Mouse (Mus musculus) embryonic facial prominence, embryonic 15.5 days (tissue): ENCODE measurements around the gene Cog2. TPM values are rescaled to one million over a fixed set of nuclear protein-coding genes. Genes with fewer than 3 reads are reported as not detected.

Experiments used
- ATAC-seq: fragments of 200-750 bp; cut with Nextera tagmentation; 2 replicates; pipeline ENCODE4 v1.8.0; 2017; ENCODE audit warnings: low read depth, moderate TSS enrichment; ENCODE audit not compliant: insufficient number of reproducible peaks, low FRiP score, low TSS enrichment
- H3K27ac ChIP-seq: fragments of 300-500 bp; sonication (generic); replicated peaks from 2 replicates; pipeline ENCODE4 v1.5.1; 2015; ENCODE audit warnings: mild to moderate bottlenecking, inconsistent platforms
- H3K27me3 ChIP-seq: fragments of 300-500 bp; sonication (generic); 2 replicates; pipeline ENCODE4 v1.6.1; 2015; ENCODE audit warnings: inconsistent platforms
- H3K36me3 ChIP-seq: fragments of 300-500 bp; sonication (generic); 2 replicates; pipeline ENCODE4 v1.6.1; 2015; ENCODE audit warnings: mild to moderate bottlenecking, inconsistent platforms
- H3K4me1 ChIP-seq: fragments of 300-500 bp; sonication (generic); 2 replicates; pipeline ENCODE4 v1.6.1; 2015; ENCODE audit warnings: inconsistent platforms
- H3K4me2 ChIP-seq: fragments of 300-500 bp; sonication (generic); replicated peaks from 2 replicates; pipeline ENCODE4 v1.6.1; 2015; ENCODE audit warnings: mild to moderate bottlenecking, inconsistent platforms
- H3K4me3 ChIP-seq: fragments of 300-500 bp; sonication (generic); replicated peaks from 2 replicates; pipeline ENCODE4 v1.5.1; 2015; ENCODE audit warnings: mild to moderate bottlenecking, inconsistent platforms
- H3K9ac ChIP-seq: fragments of 300-500 bp; sonication (generic); 2 replicates; pipeline ENCODE4 v1.6.1; 2015; ENCODE audit warnings: inconsistent platforms
- H3K9me3 ChIP-seq: fragments of 300-500 bp; sonication (generic); replicated peaks from 2 replicates; pipeline ENCODE4 v1.6.1; 2016; ENCODE audit warnings: inconsistent platforms
- WGBS: fragments of 180-500 bp; shearing (Covaris S2); methylation state at CpG from one replicate; pipeline ENCODE4 v1.1.7; 2015; 5-methylcytosine and 5-hydroxymethylcytosine counted together
- polyA plus RNA-seq: library from polyadenylated mRNA; unstranded; fragments of >200 nt; fragmentation: Nextera tagmentation; extraction: Ambion mirVana; gene quantifications from 2 replicates; pipeline ENCODE4 v1.2.1, GENCODE M21; 2015

Cog2 gene
- polyA plus RNA-seq, 1 experiment from 2014 or later: 40.5 TPM

DNA sequence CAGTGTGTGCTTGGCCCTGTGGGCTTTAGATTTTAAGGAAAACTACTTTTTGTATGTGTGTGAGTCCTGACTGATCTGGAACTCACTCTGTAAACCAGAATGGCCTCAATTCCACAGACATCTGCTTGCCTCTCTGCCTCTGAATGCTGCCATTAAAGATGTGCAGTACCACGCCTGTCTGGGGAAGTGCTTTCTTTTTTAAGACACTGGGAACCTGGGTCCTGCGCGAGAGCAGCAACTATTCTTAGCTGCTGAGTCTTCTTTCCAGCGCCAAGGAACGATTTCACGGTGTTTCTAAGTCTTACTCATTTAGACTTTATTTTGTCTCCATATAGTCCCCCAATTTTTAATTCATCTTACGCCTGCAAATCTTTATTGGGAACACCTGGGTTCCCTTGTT lies 26.2 kb downstream of the Cog2 start:
- Histone ChIP-seq H3K27ac (no peak overlapping the region), H3K4me2 (no peak overlapping the region), H3K9me3 (no peaks in the 10 kb centered on the region), H3K36me3 (peaks cover 97% of the 10 kb centered on the region), H3K4me1 (no peaks in the 10 kb centered on the region), H3K4me3 (no peak overlapping the region), H3K27me3 (no peaks in the 10 kb centered on the region), H3K9ac (no peak overlapping the region)
- ATAC-seq: no peak
- WGBS: 83% methylated on average over 7 of the region's 7 CpGs

DNA sequence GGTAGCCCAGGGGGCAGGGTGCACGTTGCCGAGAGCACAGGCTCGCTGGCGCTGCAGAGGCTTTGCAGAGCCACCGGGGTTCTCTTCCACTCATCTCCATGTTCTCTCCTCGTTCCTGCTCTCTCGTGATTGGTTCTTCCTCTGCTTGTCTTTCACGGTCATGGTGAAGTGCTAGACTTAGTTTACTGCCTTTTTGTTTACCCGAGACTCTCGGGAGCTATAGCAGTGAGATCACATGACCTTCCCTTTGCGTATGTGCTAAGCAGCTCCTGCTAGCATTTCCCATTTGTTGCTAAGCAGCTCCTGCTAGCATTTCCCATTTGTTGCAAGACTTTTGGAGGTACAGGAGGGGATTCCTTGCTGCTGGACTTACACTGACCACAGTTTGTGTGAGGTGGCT lies 26.7 kb downstream of the Cog2 start:
- WGBS: 77% methylated on average over 11 of the region's 11 CpGs
- Histone ChIP-seq H3K4me1 (no peaks in the 10 kb centered on the region), H3K27me3 (no peaks in the 10 kb centered on the region), H3K27ac (no peak overlapping the region), H3K9me3 (no peaks in the 10 kb centered on the region), H3K36me3 (peaks cover 97% of the 10 kb centered on the region), H3K4me3 (no peak overlapping the region), H3K4me2 (no peak overlapping the region), H3K9ac (no peak overlapping the region)
- ATAC-seq: no peak

DNA sequence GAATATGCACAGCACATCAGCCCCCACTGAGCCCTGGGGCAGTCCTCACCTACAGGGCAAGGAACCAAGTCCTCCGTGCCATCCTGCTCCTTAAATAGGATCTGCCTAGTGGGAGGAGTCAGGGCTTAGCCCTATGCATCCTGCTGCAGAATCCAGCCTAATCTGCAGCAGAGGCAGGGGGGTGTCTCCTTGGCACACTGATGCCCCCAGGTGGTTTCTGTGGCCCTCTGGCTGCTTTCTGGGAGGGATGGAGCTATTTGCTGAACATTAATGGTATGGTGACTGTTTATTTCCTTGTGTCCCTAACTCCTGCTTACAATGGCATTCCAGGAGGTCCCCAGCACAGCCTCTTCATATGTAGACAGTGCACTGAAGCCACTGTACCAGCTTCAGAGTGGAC lies 27.6 kb downstream of the Cog2 start:
- 60% methylated on average over 1 of the region's 1 CpGs for WGBS
- no peak overlapping the region for H3K27ac ChIP-seq

DNA sequence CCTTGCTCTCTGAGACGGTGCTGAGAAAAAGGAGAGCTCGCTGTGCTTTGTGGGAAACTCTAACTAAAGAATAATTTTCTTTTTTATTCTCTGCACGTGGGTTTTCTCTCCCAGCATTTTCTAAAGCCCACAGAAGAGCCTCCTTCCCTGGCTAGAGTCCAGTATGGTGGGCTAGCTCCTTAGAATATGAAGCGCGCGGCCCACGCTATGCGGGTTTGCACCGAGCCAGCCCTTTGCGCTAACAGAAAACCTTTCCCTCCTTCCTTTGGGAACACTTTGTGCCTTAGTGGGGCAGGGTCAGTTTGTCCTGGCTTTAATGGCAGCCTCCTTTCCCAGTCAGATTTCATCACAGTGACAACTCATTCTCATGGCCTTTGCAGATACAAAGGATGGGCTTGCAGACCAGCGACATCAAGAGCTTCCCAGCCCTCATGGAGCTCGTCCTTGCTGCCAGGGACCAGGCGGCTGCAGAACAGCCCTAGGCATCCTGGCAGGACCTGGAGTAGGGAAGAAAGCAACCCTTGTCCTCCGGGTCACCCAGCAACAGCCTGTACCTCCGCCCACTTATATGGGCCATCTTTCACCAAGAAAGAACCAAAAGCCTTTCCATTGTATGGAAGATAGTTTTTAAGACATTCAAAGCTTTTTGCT lies 30.6 kb downstream of the Cog2 start:
- H3K4me3 ChIP-seq: no peak overlapping the region
- no peaks in the 10 kb centered on the region for H3K9me3 ChIP-seq
- 88% methylated on average over 15 of the region's 15 CpGs for WGBS
- no peak for ATAC-seq
- no peak overlapping the region for H3K27ac ChIP-seq
- H3K4me2 ChIP-seq: no peak overlapping the region
- no peaks in the 10 kb centered on the region for H3K27me3 ChIP-seq
- H3K4me1 ChIP-seq: no peaks in the 10 kb centered on the region
- H3K36me3 ChIP-seq: peaks cover 66% of the 10 kb centered on the region
- H3K9ac ChIP-seq: no peak overlapping the region

More for the DNA sequence above, 27.6 kb downstream of the Cog2 start:
- no peak for ATAC-seq
- no peaks in the 10 kb centered on the region for H3K9me3 ChIP-seq
- no peak overlapping the region for H3K9ac ChIP-seq
- H3K4me3 ChIP-seq: no peak overlapping the region
- H3K36me3 ChIP-seq: peaks cover 95% of the 10 kb centered on the region
- H3K27me3 ChIP-seq: no peaks in the 10 kb centered on the region
- no peak overlapping the region for H3K4me2 ChIP-seq
- H3K4me1 ChIP-seq: no peaks in the 10 kb centered on the region

DNA sequence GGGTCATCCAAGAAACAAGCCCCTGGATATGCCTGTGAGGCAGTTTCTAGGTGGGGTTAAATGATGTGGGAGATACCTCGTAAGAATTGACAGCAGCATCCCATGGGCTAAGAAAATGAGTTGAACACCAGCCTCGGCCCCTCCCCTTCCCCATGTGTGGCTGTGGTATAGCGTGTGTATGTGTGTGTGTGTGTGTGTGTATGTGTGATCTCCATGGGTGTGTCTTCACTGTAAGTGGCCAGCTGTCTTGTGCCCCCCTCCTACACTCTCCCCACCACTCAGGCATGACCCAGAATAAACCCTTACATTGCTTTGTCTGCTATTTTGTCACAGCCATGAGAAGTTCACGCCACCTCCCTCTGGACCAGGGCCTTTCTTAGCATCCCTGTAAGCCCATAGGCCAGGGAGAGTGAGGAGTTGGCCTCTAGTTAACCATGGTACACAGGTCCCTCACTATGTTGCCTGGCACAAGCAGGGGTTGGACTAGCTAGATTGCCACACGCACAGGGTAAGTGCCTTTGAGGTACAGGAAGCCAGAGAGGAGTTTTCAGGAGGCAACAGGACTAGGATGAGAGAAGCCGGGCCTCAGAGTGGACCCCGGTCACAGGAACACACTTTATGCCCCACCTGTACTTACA lies 34.7 kb downstream of the Cog2 start:
- ATAC-seq: no peak
- H3K4me1 ChIP-seq: no peaks in the 10 kb centered on the region
- no peak overlapping the region for H3K4me2 ChIP-seq
- H3K27ac ChIP-seq: no peak overlapping the region
- H3K9ac ChIP-seq: no peak overlapping the region
- H3K27me3 ChIP-seq: no peaks in the 10 kb centered on the region
- H3K36me3 ChIP-seq: peaks cover 28% of the 10 kb centered on the region
- no peak overlapping the region for H3K4me3 ChIP-seq
- no peaks in the 10 kb centered on the region for H3K9me3 ChIP-seq
- 78% methylated on average over 7 of the region's 7 CpGs for WGBS

DNA sequence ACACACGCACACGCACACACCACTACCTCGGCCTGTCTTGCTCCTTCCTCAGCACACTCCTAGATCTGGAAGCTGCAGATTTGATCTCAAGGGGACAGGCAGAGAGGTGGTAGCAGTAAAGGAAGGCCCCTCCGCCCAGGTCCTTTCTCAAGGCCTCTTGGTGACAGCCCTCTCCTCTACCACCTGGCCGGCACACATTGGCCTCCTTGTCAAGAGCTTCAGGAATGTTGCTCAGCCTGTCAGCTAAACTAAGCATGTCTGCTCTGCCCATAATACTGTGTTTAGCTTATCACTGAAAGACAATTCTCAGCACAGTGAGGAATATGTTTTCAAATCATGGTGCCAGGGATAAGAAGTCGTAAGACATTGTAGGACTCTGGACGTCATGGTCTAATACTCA lies 35.6 kb downstream of the Cog2 start:
- WGBS: 75% methylated on average over 7 of the region's 7 CpGs
- no peak overlapping the region for H3K4me2 ChIP-seq
- H3K36me3 ChIP-seq: peaks cover 19% of the 10 kb centered on the region
- ATAC-seq: no peak
- no peak overlapping the region for H3K4me3 ChIP-seq
- H3K27ac ChIP-seq: no peak overlapping the region
- H3K27me3 ChIP-seq: no peaks in the 10 kb centered on the region
- H3K4me1 ChIP-seq: no peaks in the 10 kb centered on the region
- H3K9me3 ChIP-seq: no peaks in the 10 kb centered on the region
- H3K9ac ChIP-seq: no peak overlapping the region

DNA sequence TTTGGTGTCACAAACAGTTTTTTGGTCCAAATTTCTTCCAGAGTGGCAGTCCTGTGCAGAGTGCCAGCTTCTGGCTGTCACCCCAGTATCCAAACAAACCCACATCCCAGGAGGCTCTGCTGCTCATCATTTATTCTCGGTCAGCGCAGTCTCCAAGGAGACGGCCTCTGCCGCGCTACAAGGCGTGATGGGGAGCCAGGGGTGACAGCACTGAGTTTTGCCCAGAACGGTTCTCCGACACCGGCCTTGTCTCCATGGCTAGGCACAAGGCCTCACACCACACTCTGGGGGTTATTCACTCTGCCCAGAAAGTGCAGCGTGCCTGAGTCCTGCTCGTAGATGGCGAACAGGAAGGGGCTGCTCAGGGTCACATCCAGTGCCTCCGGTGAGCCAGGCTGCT lies 36.1 kb downstream of the Cog2 start:
- Histone ChIP-seq H3K9ac (no peak overlapping the region), H3K9me3 (no peaks in the 10 kb centered on the region), H3K27me3 (no peaks in the 10 kb centered on the region), H3K4me2 (no peak overlapping the region), H3K36me3 (peaks cover 14% of the 10 kb centered on the region), H3K4me3 (no peak overlapping the region), H3K27ac (no peak overlapping the region), H3K4me1 (no peaks in the 10 kb centered on the region)
- 80% methylated on average over 13 of the region's 13 CpGs for WGBS
- ATAC-seq: no peak

DNA sequence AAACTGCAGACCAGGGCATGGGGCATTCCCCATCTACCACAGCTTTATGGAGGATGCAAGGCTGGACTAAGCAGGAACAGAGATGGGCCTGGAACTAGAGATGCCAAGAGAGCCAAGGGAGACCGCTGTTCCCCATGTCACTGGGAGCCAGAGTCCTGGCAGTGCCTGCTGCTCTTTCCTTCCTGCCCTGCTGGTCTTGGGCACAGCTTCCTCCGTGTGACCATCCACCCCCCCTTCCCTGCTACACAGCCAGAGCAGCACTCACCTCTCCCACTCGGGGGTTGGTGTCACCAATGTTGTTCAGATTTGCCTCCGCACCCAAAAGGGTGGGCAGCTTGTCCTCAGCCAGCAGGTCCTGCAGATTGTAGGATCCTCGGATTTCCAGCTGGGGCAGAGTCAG lies 36.9 kb downstream of the Cog2 start:
- Histone ChIP-seq H3K9me3 (no peaks in the 10 kb centered on the region), H3K27me3 (no peaks in the 10 kb centered on the region), H3K4me3 (no peak overlapping the region), H3K36me3 (peaks cover 6% of the 10 kb centered on the region), H3K9ac (no peak overlapping the region), H3K4me2 (no peak overlapping the region), H3K4me1 (no peaks in the 10 kb centered on the region), H3K27ac (no peak overlapping the region)
- ATAC-seq: no peak
- WGBS: 58% methylated on average over 5 of the region's 5 CpGs

DNA sequence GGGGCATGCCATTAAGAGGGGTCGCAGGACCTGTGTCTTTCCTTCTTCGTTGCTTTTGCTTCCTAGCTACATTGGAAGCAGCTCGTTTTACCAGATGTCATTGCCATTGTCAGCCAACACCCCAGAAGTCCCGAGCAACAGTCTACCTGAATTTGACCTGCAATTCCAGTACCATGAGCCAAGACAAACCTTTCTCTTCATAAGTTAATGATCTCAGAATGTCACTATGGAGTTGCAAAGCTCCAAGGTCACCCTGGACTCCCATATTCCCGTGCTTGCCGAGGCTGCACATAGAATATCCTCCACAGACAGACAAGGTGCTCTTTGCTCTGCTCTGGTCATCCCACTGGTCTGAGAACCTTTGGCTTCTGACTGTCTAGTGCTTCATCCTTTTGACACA lies 46.6 kb downstream of the Cog2 start:
- 79% methylated on average over 6 of the region's 6 CpGs for WGBS
- ATAC-seq: no peak
- no peaks in the 10 kb centered on the region for H3K9me3 ChIP-seq

DNA sequence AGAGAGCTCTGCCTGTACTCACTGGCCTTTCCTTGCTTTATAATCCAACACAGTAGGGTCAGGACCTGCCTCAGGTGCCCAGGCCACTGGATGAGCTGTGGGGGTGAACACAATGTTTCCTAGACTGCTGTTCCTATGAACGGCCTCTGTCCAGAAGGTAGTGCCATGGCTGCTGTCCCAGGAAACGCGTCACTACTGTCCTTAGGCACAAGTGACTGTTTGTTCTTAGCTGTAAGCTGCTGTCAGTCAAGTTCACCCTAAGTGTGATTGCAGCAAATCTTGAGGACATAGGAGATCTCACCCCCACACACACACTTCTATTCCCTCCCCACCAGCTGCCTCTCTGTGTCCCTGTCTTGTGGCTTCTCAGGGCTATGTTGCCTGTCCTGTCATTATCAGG lies 47.0 kb downstream of the Cog2 start:
- 82% methylated on average over 3 of the region's 3 CpGs for WGBS

More for the DNA sequence above, 46.6 kb downstream of the Cog2 start:
- Histone ChIP-seq H3K27me3 (no peaks in the 10 kb centered on the region; the same call in 1 of the 2 replicates), H3K27ac (no peak overlapping the region), H3K9ac (no peak overlapping the region), H3K4me3 (no peak overlapping the region), H3K36me3 (no peaks in the 10 kb centered on the region), H3K4me1 (peaks cover 15% of the 10 kb centered on the region), H3K4me2 (no peak overlapping the region)

DNA sequence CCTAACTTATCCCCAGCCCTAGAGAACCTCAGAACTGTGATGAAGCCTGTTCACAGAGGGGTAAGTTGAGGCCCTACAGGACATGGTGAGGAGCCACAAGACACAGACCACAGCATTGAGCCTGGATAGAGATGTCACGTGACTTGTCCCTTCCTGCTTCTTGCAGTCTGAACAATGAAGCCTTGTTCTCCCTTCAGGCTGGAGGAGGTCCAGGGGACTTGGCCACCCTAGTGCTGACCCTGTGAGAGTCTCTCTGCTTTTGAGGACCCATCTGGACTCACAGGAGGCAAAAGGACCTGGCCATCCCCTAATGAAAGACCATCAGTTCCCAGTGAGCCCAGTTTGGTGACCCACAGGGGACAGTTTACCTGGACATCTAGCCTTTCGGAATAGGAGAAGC lies 48.5 kb downstream of the Cog2 start:
- H3K27me3 ChIP-seq: no peaks in the 10 kb centered on the region
- no peak for ATAC-seq
- peaks cover 30% of the 10 kb centered on the region for H3K4me1 ChIP-seq
- H3K36me3 ChIP-seq: no peaks in the 10 kb centered on the region
- H3K9me3 ChIP-seq: no peaks in the 10 kb centered on the region
- no peak overlapping the region for H3K4me3 ChIP-seq
- WGBS: 56% methylated on average over 2 of the region's 2 CpGs
- H3K27ac ChIP-seq: no peak overlapping the region
- no peak overlapping the region for H3K4me2 ChIP-seq
- H3K9ac ChIP-seq: no peak overlapping the region

More for the DNA sequence above, 47.0 kb downstream of the Cog2 start:
- H3K4me1 ChIP-seq: peaks cover 17% of the 10 kb centered on the region
- ATAC-seq: no peak
- no peaks in the 10 kb centered on the region for H3K36me3 ChIP-seq
- H3K4me3 ChIP-seq: no peak overlapping the region
- H3K9ac ChIP-seq: no peak overlapping the region
- no peaks in the 10 kb centered on the region for H3K9me3 ChIP-seq
- no peak overlapping the region for H3K4me2 ChIP-seq
- H3K27me3 ChIP-seq: no peaks in the 10 kb centered on the region; the same call in 1 of the 2 replicates
- H3K27ac ChIP-seq: no peak overlapping the region

DNA sequence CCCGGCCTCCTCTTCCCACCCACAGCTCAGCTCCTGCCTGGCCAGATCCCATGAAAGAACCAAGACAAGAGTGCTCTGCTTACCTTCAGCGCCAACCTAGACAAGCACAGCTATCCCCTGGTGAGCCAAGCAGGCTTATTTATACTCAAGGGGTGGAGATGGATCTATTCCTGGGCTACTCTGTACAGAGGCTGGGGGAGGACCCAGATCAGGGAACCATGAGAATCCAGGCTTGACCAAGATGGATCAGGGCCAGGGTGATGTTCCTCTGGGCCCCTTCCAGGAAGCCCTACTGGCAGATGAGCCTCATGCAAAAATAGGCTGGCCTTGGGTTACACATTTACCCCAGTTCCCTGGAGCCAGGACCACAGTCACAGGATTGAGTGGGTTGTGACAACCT lies 49.0 kb downstream of the Cog2 start, which contains the start of gene Agt:
Gene Agt (minus strand): TSS at position 114 of the 400 bp plus-strand sequence.
- H3K4me1 ChIP-seq: peaks cover 30% of the 10 kb centered on the region
- H3K9ac ChIP-seq: no peak within 1 kb of the TSS
- no peak within 1 kb of the TSS for H3K27ac ChIP-seq
- no peaks in the 10 kb centered on the region for H3K27me3 ChIP-seq
- no peak within 1 kb of the TSS for H3K4me3 ChIP-seq
- ATAC-seq: no peak
- H3K9me3 ChIP-seq: no peaks in the 10 kb centered on the region
- H3K4me2 ChIP-seq: no peak within 1 kb of the TSS
- 66% methylated on average over 2 of the region's 2 CpGs for WGBS
- H3K36me3 ChIP-seq: no peaks in the 10 kb centered on the region
